Mouse (Mus musculus) thymus, adult 2 months (tissue): ENCODE measurements around the gene Ifna2.

Experiments used
- CTCF ChIP-seq: fragments of 200-500 bp; IDR thresholded peaks from 2 replicates; pipeline ENCODE4 v1.5.1; 2012; ENCODE audit warnings: mild to moderate bottlenecking, control low read depth, low read length, moderate library complexity, borderline replicate concordance; ENCODE audit not compliant: control insufficient read depth, poor library complexity, insufficient read depth; ENCODE audit errors: extremely low read depth
- POLR2A ChIP-seq: fragments of 200-500 bp; IDR thresholded peaks from 2 replicates; pipeline ENCODE4 v1.6.1; 2012; ENCODE audit warnings: mild to moderate bottlenecking, low read length, control low read depth, moderate library complexity; ENCODE audit not compliant: control insufficient read depth, poor library complexity, insufficient read depth; ENCODE audit errors: extremely low read depth

DNA sequence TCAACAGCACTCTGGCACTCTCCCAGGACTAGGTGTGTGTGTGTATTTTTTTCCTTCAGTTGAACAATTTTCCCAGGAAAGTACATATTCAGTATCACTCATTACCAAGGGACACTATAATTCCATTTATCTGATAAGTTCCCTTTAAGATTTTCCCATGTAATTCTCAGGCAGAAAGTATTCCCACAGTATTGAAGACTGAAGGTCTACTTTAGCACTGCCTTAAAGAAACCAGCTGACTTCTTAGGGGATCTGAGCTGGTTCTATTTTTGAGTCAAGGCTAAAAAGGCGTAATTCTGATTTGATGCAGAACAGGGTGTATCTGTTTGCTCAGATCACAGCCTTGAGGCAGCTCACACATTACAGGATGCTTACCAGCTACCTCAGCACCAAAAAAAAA is 35.0 kb upstream of the Ifna2 start:
- TF ChIP-seq CTCF (no peak), POLR2A (no peak)
